In the genomic region with DNA sequence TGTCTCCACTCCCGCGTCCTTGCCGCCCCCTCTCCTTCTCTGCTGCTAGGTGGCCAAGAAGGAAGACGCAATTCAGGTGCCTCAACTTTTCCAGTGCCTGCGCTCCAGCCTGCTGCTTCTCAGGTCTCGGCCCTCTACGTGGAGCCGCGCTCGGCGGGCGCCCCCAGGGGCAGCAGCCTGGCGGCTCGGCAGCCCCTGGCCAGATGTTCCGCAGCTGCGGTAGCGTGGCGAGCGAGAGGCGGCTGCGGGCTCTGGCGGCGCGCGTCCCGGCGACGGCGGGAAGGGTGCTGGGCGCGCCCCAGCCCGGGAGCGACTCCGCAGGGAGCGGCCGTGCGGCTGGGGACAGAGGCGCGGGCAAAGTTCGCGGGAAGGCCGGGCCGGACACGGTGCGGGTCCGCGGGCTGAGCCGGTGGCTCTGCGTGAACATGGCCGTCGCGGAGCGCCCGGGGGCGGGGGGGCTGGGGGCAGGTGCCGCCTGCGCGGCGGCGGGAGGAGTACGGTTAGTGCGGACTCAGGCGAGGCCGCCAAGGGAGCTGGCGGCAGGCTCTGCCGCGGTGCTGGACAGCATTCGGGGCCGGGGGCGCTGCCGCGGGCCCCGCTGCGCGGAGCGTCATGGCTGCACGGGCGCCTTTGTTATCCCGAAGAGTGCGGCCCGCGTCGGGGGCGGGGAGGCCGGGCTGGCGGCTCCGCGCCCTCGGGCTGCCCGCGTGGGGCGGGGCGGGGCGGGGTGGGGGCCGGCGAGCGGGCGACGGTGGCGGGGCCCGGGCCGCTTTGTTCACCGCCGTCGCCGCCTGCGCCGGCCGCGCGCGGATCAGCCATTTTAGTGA, we compare ENCODE assay signal across 8 mouse cellular contexts. TPM values are rescaled to one million over a fixed set of nuclear protein-coding genes. Genes with fewer than 3 reads are reported as not detected.
DNase-seq lines count a peak whose midpoint lies in the region; ATAC-seq and TF ChIP-seq lines count a peak whose summit lies in the region.

No protein-coding gene starts in this region.

- peak; percentile 45 for ATAC-seq in Patski
- ATAC-seq in embryonic facial prominence, embryonic 11.5 days (replicated peaks; ENCODE audit: insufficient number of reproducible peaks, low FRiP score, low TSS enrichment, low read depth), result peak; percentile 58
- ATAC-seq in limb, embryonic 11.5 days (ENCODE audit: insufficient number of reproducible peaks, low FRiP score, low TSS enrichment, low read depth), result peak; percentile 61

- CTCF ChIA-PET in Patski (lab: Charles Lee), result no interaction called here

- in situ Hi-C loops in Patski (cut with MboI; ENCODE audit: low pct_unique_long_range_greater_than_20kb), result no loop called here

- H3K79me2 ChIP-seq in myocyte (ENCODE audit: control insufficient read depth, insufficient read depth), result no peaks in the 10 kb centered on the region

- TF ChIP-seq CTCF in Patski (IDR thresholded peaks at IDR 0.05), result no peak

- intact Hi-C loops in gastrocnemius, postnatal 14 days (cut with DNase I; ENCODE audit: low total_unique reads), result loop anchor here (10.0 kb wide), 1 partner anchor 62 kb away; a partner anchor contains a TSS
- intact Hi-C loops in heart, postnatal 36 days (cut with DNase I), result loop anchor here (2.0 to 5.0 kb wide), 2 partner anchors 64 to 132 kb away; a partner anchor contains a TSS

- H3K4me2 ChIP-seq in embryonic facial prominence, embryonic 11.5 days (ENCODE audit: low read depth, low read length), result peak overlapping the region; percentile 27; the same call in 1 of the 2 replicates
- no peak overlapping the region for H3K4me2 ChIP-seq in limb, embryonic 11.5 days (ENCODE audit: low read depth, severe bottlenecking)
- H3K4me2 ChIP-seq in myocyte (ENCODE audit: low read depth), result no peak overlapping the region

- H3ac ChIP-seq in myocyte (ENCODE audit: control insufficient read depth, insufficient read length), result peak overlapping the region; percentile 15

- H3K9me3 ChIP-seq in embryonic facial prominence, embryonic 11.5 days (replicated peaks; ENCODE audit: control insufficient read depth, low read length), result no peaks in the 10 kb centered on the region
- H3K9me3 ChIP-seq in limb, embryonic 11.5 days (ENCODE audit: control insufficient read depth, low read length), result no peaks in the 10 kb centered on the region

- peak overlapping the region; percentile 71 for H3K4me3 ChIP-seq in embryonic facial prominence, embryonic 11.5 days (ENCODE audit: low read depth, low read length)
- H3K4me3 ChIP-seq in limb, embryonic 11.5 days (ENCODE audit: low read depth, low read length), result peak overlapping the region; percentile 68
- H3K4me3 ChIP-seq in myocyte, result peak overlapping the region; percentile 22

- H3K36me3 ChIP-seq in embryonic facial prominence, embryonic 11.5 days (replicated peaks; ENCODE audit: control insufficient read depth, insufficient read depth, low read depth, low read length), result no peaks in the 10 kb centered on the region
- no peaks in the 10 kb centered on the region for H3K36me3 ChIP-seq in limb, embryonic 11.5 days (ENCODE audit: control insufficient read depth, insufficient read depth, low read length)
- no peaks in the 10 kb centered on the region for H3K36me3 ChIP-seq in myocyte (ENCODE audit: control insufficient read depth, insufficient read depth)

- H3K27ac ChIP-seq in embryonic facial prominence, embryonic 11.5 days (replicated peaks; ENCODE audit: low read depth, low read length), result peak overlapping the region; percentile 97
- peak overlapping the region; percentile 98 for H3K27ac ChIP-seq in limb, embryonic 11.5 days (replicated peaks; ENCODE audit: low read depth, low read length)

- no peaks in the 10 kb centered on the region for H3K4me1 ChIP-seq in embryonic facial prominence, embryonic 11.5 days (ENCODE audit: control insufficient read depth, insufficient read depth, low read length)
- H3K4me1 ChIP-seq in limb, embryonic 11.5 days (ENCODE audit: control insufficient read depth, insufficient read depth, low read length), result no peaks in the 10 kb centered on the region

- peak; percentile 9 for DNase-seq in gastrocnemius, postnatal 14 days
- DNase-seq in gastrocnemius, postnatal 25 days, result no peak
- no peak for DNase-seq in Patski (ENCODE audit: low read depth, low spot score)
- DNase-seq in embryonic facial prominence, embryonic 11.5 days (ENCODE audit: low spot score), result peak; percentile 37
- peak; percentile 9 to 37 for DNase-seq in heart, postnatal 36 days
- DNase-seq in limb, embryonic 11.5 days (ENCODE audit: low spot score), result peak; percentile 57
- DNase-seq in thymus, postnatal 10 days (ENCODE audit: low spot score in 2 of 2), result peak; percentile 3

- H3K9ac ChIP-seq in embryonic facial prominence, embryonic 11.5 days (replicated peaks; ENCODE audit: low read length), result peak overlapping the region; percentile 95
- peak overlapping the region; percentile 94 for H3K9ac ChIP-seq in limb, embryonic 11.5 days (ENCODE audit: low read length)

- no peak for TF ChIP-seq POLR2A in myocyte (IDR thresholded peaks at IDR 0.05; ENCODE audit: insufficient read length, low read depth)

- peaks cover 15% of the 10 kb centered on the region for H3K27me3 ChIP-seq in Patski
- H3K27me3 ChIP-seq in embryonic facial prominence, embryonic 11.5 days (ENCODE audit: control insufficient read depth, insufficient read depth, low read length), result no peaks in the 10 kb centered on the region
- 0 out of 2 replicates have a peak, but pooled peaks cover 2% of the 10 kb centered on the region for H3K27me3 ChIP-seq in limb, embryonic 11.5 days (ENCODE audit: control insufficient read depth, insufficient read depth, low read length)
- H3K27me3 ChIP-seq in myocyte (ENCODE audit: control insufficient read depth, insufficient read depth, insufficient read length), result no peaks in the 10 kb centered on the region

- POLR2A ChIA-PET in Patski (lab: Charles Lee), result interaction anchor here (1.0 kb wide), 1 partner anchor 73 kb away, joined by 3 read pairs; no protein-coding TSS in a partner anchor

- 19% methylated on average over 50 of the region's 112 CpGs for WGBS in embryonic facial prominence, embryonic 11.5 days
- 22% methylated on average over 33 of the region's 112 CpGs for WGBS in limb, embryonic 11.5 days

TF ChIP-seq in myocyte, 11 proteins besides CTCF, POLR2A, EP300 and RAD21:
- TF ChIP-seq USF1 (IDR thresholded peaks at IDR 0.05; ENCODE audit: low read depth) (no peak), TCF12 (IDR thresholded peaks at IDR 0.05; ENCODE audit: insufficient read depth, poor library complexity, severe bottlenecking) (no peak), MYOG (IDR thresholded peaks at IDR 0.05; ENCODE audit: control insufficient read depth in 1 of 3, insufficient read depth in 1 of 3, insufficient read length in 2 of 3, low read depth in 2 of 3) (no peak), MAX (IDR thresholded peaks at IDR 0.05; ENCODE audit: low read depth) (no peak), POLR2AphosphoS2 (IDR thresholded peaks at IDR 0.05; ENCODE audit: insufficient read length, low read depth) (no peak), REST (IDR thresholded peaks at IDR 0.05; ENCODE audit: insufficient read depth, insufficient read length) (no peak), SRF (IDR thresholded peaks at IDR 0.05; ENCODE audit: control insufficient read depth, insufficient read length, low read depth) (no peak), CEBPB (IDR thresholded peaks at IDR 0.05; ENCODE audit: insufficient read depth, poor library complexity, severe bottlenecking) (no peak), TCF3 (IDR thresholded peaks at IDR 0.05; ENCODE audit: insufficient read length, low read depth) (no peak)

RNA-seq across cellular contexts. Expression of a gene that starts 0.6 kb away (rescaled TPM):
- total RNA-seq in gastrocnemius, postnatal 14 days (2021), result 10 to 100 TPM; 14.2 to 16.7 TPM
- 1 to 10 TPM; 9.4 to 9.7 TPM for total RNA-seq in gastrocnemius, postnatal 25 days (2021)
- polyA plus RNA-seq in Patski (2021) (112 TPM), myocyte (2012; fragmentation: generic; extraction: Trizol) (25.9 TPM)
- 570 and 611 TPM in 2 replicates for polyA plus RNA-seq in embryonic facial prominence, embryonic 11.5 days (2014; fragmentation: Nextera tagmentation; extraction: Ambion mirVana)
- total RNA-seq in heart, postnatal 36 days (2021), result 10 to 100 TPM; 75.8 to 76.5 TPM
- 670 and 681 TPM in 2 replicates for polyA plus RNA-seq in limb, embryonic 11.5 days (2014; fragmentation: Nextera tagmentation; extraction: Ambion mirVana)

Comparison
In these comparisons a context has a peak if more than half of its experiments do, and no peak if none do; other contexts are left out.
1. DNase-seq: peak in gastrocnemius, postnatal 14 days (single experiment), embryonic facial prominence, embryonic 11.5 days (single experiment), heart, postnatal 36 days (2 of 2), limb, embryonic 11.5 days (single experiment) and thymus, postnatal 10 days (2 of 2); none in gastrocnemius, postnatal 25 days (single experiment) and Patski (single experiment).
2. Peak in every context shown above with its lines, with median percentiles within 50 percentile points of each other: ATAC-seq and H3K4me3 ChIP-seq.